Mouse (Mus musculus): ENCODE measurements around the gene Avil.

DNA sequence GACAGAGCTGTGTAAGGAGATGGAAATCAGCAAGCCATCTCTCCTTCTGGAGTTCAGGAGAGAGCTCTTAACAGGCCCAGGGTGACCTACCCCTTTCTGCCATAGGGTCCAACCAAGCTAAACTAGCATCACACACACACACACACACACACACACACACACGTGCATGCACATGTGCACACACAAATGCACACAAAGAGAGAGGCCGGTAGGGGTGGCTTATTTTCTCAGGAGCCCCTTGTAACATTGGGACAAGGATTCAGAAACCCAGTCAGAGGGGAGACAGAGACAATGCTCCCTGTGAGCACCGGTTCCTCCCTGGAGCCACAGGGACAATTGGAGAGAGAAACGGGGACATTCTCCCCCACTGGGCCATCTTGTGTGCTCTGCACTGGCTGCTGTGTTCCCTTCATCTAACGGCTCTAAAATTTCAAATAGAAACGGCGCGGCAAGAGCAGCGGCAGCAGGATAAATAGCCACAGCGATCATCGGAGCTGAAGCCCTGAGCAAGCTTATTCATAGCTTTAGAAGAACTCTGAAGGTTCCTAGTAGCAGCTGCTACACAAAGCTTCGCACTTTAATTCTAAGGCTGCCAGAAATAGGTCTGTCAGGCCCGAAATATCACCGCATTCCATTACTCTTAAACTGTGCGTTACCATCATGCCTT lies 43.7 kb upstream of the Avil start:
- TF ChIP-seq CTCF (IDR thresholded peaks at IDR 0.05; ENCODE audit: control insufficient read depth, insufficient read depth, insufficient read length) (no peak), USF1 (IDR thresholded peaks at IDR 0.05; ENCODE audit: low read depth) (no peak), MAX (IDR thresholded peaks at IDR 0.05) (no peak), MYOG (IDR thresholded peaks at IDR 0.05; ENCODE audit: control insufficient read depth, extremely low read depth, insufficient read length) (no peak), MYOD1 (IDR thresholded peaks at IDR 0.05; ENCODE audit: control insufficient read depth, insufficient read length, low read depth) (no peak)

Measured in C2C12 (cell line).